Mouse (Mus musculus): ENCODE data around the gene Ypel2. TPM values are rescaled to one million over a fixed set of nuclear protein-coding genes. Genes with fewer than 3 reads are reported as not detected.

Ypel2 gene
- polyA plus RNA-seq, 1 experiment from 2014 or later: 23.1 TPM

GRCm38 (mm10) chr11:86925085-86925638, 68.3 kb downstream of the Ypel2 start:
- no peak for ATAC-seq (replicated peaks; ENCODE audit: insufficient number of reproducible peaks, insufficient read depth, low FRiP score, low read depth)
- WGBS: 62% methylated on average over 9 of the region's 9 CpGs

DNA sequence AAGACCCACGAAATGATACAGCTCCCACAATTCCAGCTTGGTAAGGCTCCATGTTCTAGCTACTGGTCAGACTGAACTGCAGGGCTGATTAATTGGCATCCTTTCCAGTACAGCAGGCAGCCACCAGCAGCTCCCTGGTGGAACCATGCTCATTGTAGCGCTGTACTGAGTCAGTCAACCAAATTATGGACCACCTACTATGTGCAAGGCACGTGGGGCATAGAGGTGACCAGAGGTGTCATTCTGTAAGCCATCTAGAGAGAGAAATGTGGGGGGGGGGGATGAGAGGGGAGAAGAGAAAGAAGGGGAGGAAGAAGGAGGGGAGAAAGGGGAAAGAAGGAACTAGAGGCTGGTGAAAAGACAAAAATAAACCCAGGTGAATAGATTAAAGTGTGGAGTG, 68.9 kb downstream of the Ypel2 start:
- Histone ChIP-seq H3K9me3 (replicated peaks) (no peaks in the 10 kb centered on the region), H3K4me1 (replicated peaks) (peaks cover 35% of the 10 kb centered on the region), H3K36me3 (no peaks in the 10 kb centered on the region), H3K4me2 (no peak overlapping the region), H3K27me3 (no peaks in the 10 kb centered on the region), H3K27ac (no peak overlapping the region), H3K9ac (no peak overlapping the region), H3K4me3 (no peak overlapping the region)
- WGBS: 83% methylated on average over 3 of the region's 3 CpGs
- ATAC-seq (replicated peaks; ENCODE audit: insufficient number of reproducible peaks, insufficient read depth, low FRiP score, low read depth): no peak

More at GRCm38 (mm10) chr11:86925085-86925638, 68.3 kb downstream of the Ypel2 start:
- Histone ChIP-seq H3K9ac (no peak overlapping the region), H3K9me3 (replicated peaks) (no peaks in the 10 kb centered on the region), H3K4me3 (no peak overlapping the region), H3K4me2 (no peak overlapping the region), H3K27ac (no peak overlapping the region), H3K4me1 (replicated peaks) (peaks cover 30% of the 10 kb centered on the region), H3K36me3 (no peaks in the 10 kb centered on the region), H3K27me3 (no peaks in the 10 kb centered on the region)

- Histone ChIP-seq H3K27ac (no peak overlapping the region), H3K4me3 (no peak overlapping the region), H3K4me1 (replicated peaks) (peaks cover 40% of the 10 kb centered on the region), H3K4me2 (no peak overlapping the region), H3K27me3 (no peaks in the 10 kb centered on the region), H3K36me3 (no peaks in the 10 kb centered on the region), H3K9ac (no peak overlapping the region), H3K9me3 (replicated peaks) (no peaks in the 10 kb centered on the region)
- 69% methylated on average over 2 of the region's 2 CpGs for WGBS
- no peak for ATAC-seq (replicated peaks; ENCODE audit: insufficient number of reproducible peaks, insufficient read depth, low FRiP score, low read depth)
Observed at GRCm38 (mm10) chr11:86923654-86924053, 69.9 kb downstream of the Ypel2 start.

DNA sequence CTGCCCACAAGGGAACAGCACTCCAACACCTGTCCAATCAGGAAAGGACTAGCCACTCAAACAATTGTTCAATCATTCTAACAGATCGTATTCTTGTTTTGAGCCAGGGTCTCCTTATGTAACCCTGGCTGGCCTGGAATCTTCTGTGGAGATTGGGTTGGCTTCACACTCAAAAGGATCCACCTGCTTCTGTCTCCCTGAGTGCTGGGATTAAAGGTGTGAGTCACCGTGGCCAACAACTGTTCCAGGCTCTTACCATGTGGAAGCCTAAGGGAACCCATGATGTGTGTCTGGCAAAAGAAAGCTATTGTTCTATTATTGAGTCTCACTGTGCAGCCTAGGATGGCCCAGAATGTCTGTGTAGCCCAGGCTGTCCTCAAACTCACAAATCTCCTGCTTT, 71.5 kb downstream of the Ypel2 start:
- no peaks in the 10 kb centered on the region for H3K36me3 ChIP-seq
- peaks cover 44% of the 10 kb centered on the region for H3K4me1 ChIP-seq (replicated peaks)
- H3K4me2 ChIP-seq: no peak overlapping the region
- 80% methylated on average over 2 of the region's 2 CpGs for WGBS
- H3K4me3 ChIP-seq: no peak overlapping the region
- H3K27me3 ChIP-seq: no peaks in the 10 kb centered on the region
- ATAC-seq (replicated peaks; ENCODE audit: insufficient number of reproducible peaks, insufficient read depth, low FRiP score, low read depth): no peak
- no peak overlapping the region for H3K9ac ChIP-seq
- H3K9me3 ChIP-seq (replicated peaks): no peaks in the 10 kb centered on the region
- no peak overlapping the region for H3K27ac ChIP-seq

DNA sequence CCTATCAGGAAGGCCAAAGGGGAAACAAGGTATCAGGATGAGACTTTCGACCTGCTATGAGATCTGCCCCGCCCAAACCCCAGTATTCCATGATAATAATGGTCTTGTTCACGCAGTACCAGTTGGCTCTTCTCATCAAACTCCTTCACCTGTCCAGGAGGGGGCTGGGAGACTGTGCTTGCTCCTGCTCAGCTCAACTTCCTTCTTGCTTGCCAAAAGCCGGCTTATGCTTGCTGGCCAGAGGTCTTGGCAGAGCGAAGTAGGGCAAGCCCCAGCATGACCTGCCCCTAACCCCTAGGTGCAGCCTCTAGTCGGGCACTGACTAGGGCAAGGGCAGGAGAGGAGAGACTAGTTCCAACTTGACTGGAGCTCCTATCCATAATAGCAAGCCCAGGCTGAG, 72.2 kb downstream of the Ypel2 start:
- H3K9me3 ChIP-seq (replicated peaks): no peaks in the 10 kb centered on the region
- peaks cover 51% of the 10 kb centered on the region for H3K4me1 ChIP-seq (replicated peaks)
- no peak overlapping the region for H3K4me2 ChIP-seq
- H3K27me3 ChIP-seq: no peaks in the 10 kb centered on the region
- no peak for ATAC-seq (replicated peaks; ENCODE audit: insufficient number of reproducible peaks, insufficient read depth, low FRiP score, low read depth)
- H3K9ac ChIP-seq: no peak overlapping the region
- no peaks in the 10 kb centered on the region for H3K36me3 ChIP-seq
- 81% methylated on average over 6 of the region's 6 CpGs for WGBS
- H3K4me3 ChIP-seq: no peak overlapping the region
- H3K27ac ChIP-seq: peak overlapping the region; percentile 90

GRCm38 (mm10) chr11:86920111-86921080, 73.1 kb downstream of the Ypel2 start:
- peak; percentile 83 for ATAC-seq (replicated peaks; ENCODE audit: insufficient number of reproducible peaks, insufficient read depth, low FRiP score, low read depth)
- WGBS: 28% methylated on average over 20 of the region's 20 CpGs
- Histone ChIP-seq H3K27me3 (no peaks in the 10 kb centered on the region), H3K4me1 (replicated peaks) (peaks cover 60% of the 10 kb centered on the region), H3K4me3 (no peak overlapping the region), H3K9ac (0 out of 2 replicates have a peak overlapping the region, but pooled peaks have one; percentile 7), H3K36me3 (no peaks in the 10 kb centered on the region), H3K27ac (peak overlapping the region; percentile 90), H3K4me2 (peak overlapping the region; percentile 22; the same call in 1 of the 2 replicates), H3K9me3 (replicated peaks) (no peaks in the 10 kb centered on the region)

GRCm38 (mm10) chr11:86919468-86919867, 74.0 kb downstream of the Ypel2 start:
- no peaks in the 10 kb centered on the region for H3K27me3 ChIP-seq
- H3K9me3 ChIP-seq (replicated peaks): no peaks in the 10 kb centered on the region
- H3K36me3 ChIP-seq: no peaks in the 10 kb centered on the region
- WGBS: 83% methylated on average over 7 of the region's 7 CpGs
- H3K4me2 ChIP-seq: no peak overlapping the region
- H3K9ac ChIP-seq: no peak overlapping the region
- peaks cover 60% of the 10 kb centered on the region for H3K4me1 ChIP-seq (replicated peaks)
- no peak for ATAC-seq (replicated peaks; ENCODE audit: insufficient number of reproducible peaks, insufficient read depth, low FRiP score, low read depth)
- H3K27ac ChIP-seq: peak overlapping the region; percentile 90
- no peak overlapping the region for H3K4me3 ChIP-seq

DNA sequence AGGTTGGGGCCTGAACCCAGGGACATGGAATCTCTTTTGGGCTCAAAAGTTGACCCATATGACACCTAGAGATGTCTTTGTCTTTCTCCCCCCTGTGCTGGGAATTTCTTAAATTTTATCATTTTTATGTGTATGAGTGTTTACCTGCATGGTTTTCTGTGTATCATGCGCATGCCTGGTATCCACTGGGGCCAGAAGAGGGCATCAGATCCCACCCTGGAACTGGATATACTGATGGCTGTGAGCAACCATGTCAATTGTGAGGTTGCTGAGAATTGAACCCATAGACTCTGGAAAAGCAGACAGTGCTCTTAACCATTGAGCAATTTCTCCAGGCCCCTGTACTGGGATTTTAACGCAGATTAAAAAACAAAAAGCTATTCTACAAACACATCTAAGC, 76.0 kb downstream of the Ypel2 start:
- peaks cover 63% of the 10 kb centered on the region for H3K4me1 ChIP-seq (replicated peaks)
- no peak for ATAC-seq (replicated peaks; ENCODE audit: insufficient number of reproducible peaks, insufficient read depth, low FRiP score, low read depth)
- no peaks in the 10 kb centered on the region for H3K9me3 ChIP-seq (replicated peaks)

GRCm38 (mm10) chr11:86916596-86917249, 76.8 kb downstream of the Ypel2 start:
- peak; percentile 60 for ATAC-seq (replicated peaks; ENCODE audit: insufficient number of reproducible peaks, insufficient read depth, low FRiP score, low read depth)
- H3K27ac ChIP-seq: peak overlapping the region; percentile 79
- WGBS: 17% methylated on average over 8 of the region's 8 CpGs
- no peak overlapping the region for H3K9ac ChIP-seq
- H3K4me3 ChIP-seq: no peak overlapping the region
- H3K4me1 ChIP-seq (replicated peaks): peaks cover 59% of the 10 kb centered on the region
- H3K27me3 ChIP-seq: no peaks in the 10 kb centered on the region
- no peak overlapping the region for H3K4me2 ChIP-seq
- H3K36me3 ChIP-seq: no peaks in the 10 kb centered on the region
- no peaks in the 10 kb centered on the region for H3K9me3 ChIP-seq (replicated peaks)

More for the DNA sequence above, 76.0 kb downstream of the Ypel2 start:
- Histone ChIP-seq H3K4me3 (no peak overlapping the region), H3K27ac (peak overlapping the region; percentile 79), H3K27me3 (no peaks in the 10 kb centered on the region), H3K4me2 (no peak overlapping the region), H3K36me3 (no peaks in the 10 kb centered on the region), H3K9ac (no peak overlapping the region)
- 94% methylated on average over 2 of the region's 2 CpGs for WGBS

- Histone ChIP-seq H3K27me3 (no peaks in the 10 kb centered on the region), H3K4me2 (no peak overlapping the region), H3K9ac (no peak overlapping the region), H3K4me1 (replicated peaks) (peaks cover 36% of the 10 kb centered on the region), H3K9me3 (replicated peaks) (no peaks in the 10 kb centered on the region), H3K36me3 (no peaks in the 10 kb centered on the region), H3K27ac (peak overlapping the region; percentile 37; the same call in 1 of the 2 replicates), H3K4me3 (no peak overlapping the region)
- 66% methylated on average over 9 of the region's 9 CpGs for WGBS
- no peak for ATAC-seq (replicated peaks; ENCODE audit: insufficient number of reproducible peaks, insufficient read depth, low FRiP score, low read depth)
Observed at GRCm38 (mm10) chr11:86914329-86914728, 79.2 kb downstream of the Ypel2 start.

- no peaks in the 10 kb centered on the region for H3K27me3 ChIP-seq
- H3K4me3 ChIP-seq: no peak overlapping the region
- 74% methylated on average over 4 of the region's 4 CpGs for WGBS
- peaks cover 16% of the 10 kb centered on the region for H3K4me1 ChIP-seq (replicated peaks)
- H3K4me2 ChIP-seq: no peak overlapping the region
- H3K27ac ChIP-seq: no peak overlapping the region
- H3K36me3 ChIP-seq: no peaks in the 10 kb centered on the region
- no peak overlapping the region for H3K9ac ChIP-seq
- no peaks in the 10 kb centered on the region for H3K9me3 ChIP-seq (replicated peaks)
- no peak for ATAC-seq (replicated peaks; ENCODE audit: insufficient number of reproducible peaks, insufficient read depth, low FRiP score, low read depth)
Observed at GRCm38 (mm10) chr11:86910244-86910643, 83.3 kb downstream of the Ypel2 start.

Measured in heart, embryonic 15.5 days (tissue).